Mouse (Mus musculus) forebrain, embryonic 13.5 days (tissue): ENCODE measurements around the gene Lyar. TPM values are rescaled to one million over a fixed set of nuclear protein-coding genes. Genes with fewer than 3 reads are reported as not detected.

ENCODE experiments used
- ATAC-seq: fragments of 200-750 bp; cut with Nextera tagmentation; 2 replicates; pipeline ENCODE4 v1.8.0; 2017
- H3K27ac ChIP-seq: fragments of 300-500 bp; sonication (generic); 2 replicates; pipeline ENCODE4 v1.5.1; 2015; ENCODE audit warnings: inconsistent platforms, mild to moderate bottlenecking, moderate library complexity
- H3K27me3 ChIP-seq: fragments of 300-500 bp; sonication (generic); 2 replicates; pipeline ENCODE4 v1.6.1; 2015; ENCODE audit warnings: mild to moderate bottlenecking, inconsistent platforms
- H3K36me3 ChIP-seq: fragments of 300-500 bp; sonication (generic); 2 replicates; pipeline ENCODE4 v1.6.1; 2015; ENCODE audit warnings: mild to moderate bottlenecking, inconsistent platforms; ENCODE audit not compliant: poor library complexity, severe bottlenecking
- H3K4me1 ChIP-seq: fragments of 300-500 bp; sonication (generic); 2 replicates; pipeline ENCODE4 v1.6.1; 2015; ENCODE audit warnings: inconsistent platforms
- H3K4me2 ChIP-seq: fragments of 300-500 bp; sonication (generic); 2 replicates; pipeline ENCODE4 v1.6.1; 2015; ENCODE audit warnings: inconsistent platforms, mild to moderate bottlenecking, moderate library complexity
- H3K4me3 ChIP-seq: fragments of 300-500 bp; sonication (generic); 2 replicates; pipeline ENCODE4 v1.5.1; 2015; ENCODE audit warnings: mild to moderate bottlenecking, inconsistent platforms
- H3K9ac ChIP-seq: fragments of 300-500 bp; sonication (generic); 2 replicates; pipeline ENCODE4 v1.6.1; 2015; ENCODE audit warnings: mild to moderate bottlenecking, inconsistent platforms
- H3K9me3 ChIP-seq: fragments of 300-500 bp; sonication (generic); replicated peaks from 2 replicates; pipeline ENCODE4 v1.6.1; 2016; ENCODE audit warnings: inconsistent platforms
- WGBS: fragments of 180-500 bp; shearing (Covaris S2); methylation state at CpG from one replicate; pipeline ENCODE4 v1.1.7; 2015; 5-methylcytosine and 5-hydroxymethylcytosine counted together
- polyA plus RNA-seq: library from polyadenylated mRNA; unstranded; fragments of >200 nt; fragmentation: Nextera tagmentation; extraction: Ambion mirVana; gene quantifications from 2 replicates; pipeline ENCODE4 v1.2.1, GENCODE M21; 2015

The Lyar gene
- polyA plus RNA-seq = 93.5 and 96.4 TPM in 2 replicates

GRCm38 (mm10) chr5:38220328-38220912 lies at the start of gene Lyar, which contains the start of gene Zbtb49:
Lyar (plus strand) TSS chr5:38220470.
Zbtb49 (minus strand) TSS chr5:38220457.
- peaks cover 28% of the 10 kb centered on the region for H3K4me1 ChIP-seq
- peak within 1 kb of the TSS; percentile 92 for H3K4me2 ChIP-seq
- no peaks in the 10 kb centered on the region for H3K27me3 ChIP-seq
- peak; percentile 94 for ATAC-seq
- H3K27ac ChIP-seq = peak within 1 kb of the TSS; percentile 70
- peaks cover 33% of the 10 kb centered on the region for H3K36me3 ChIP-seq
- WGBS = under 1% methylated on average over 54 of the region's 55 CpGs
- peak within 1 kb of the TSS; percentile 90 for H3K9ac ChIP-seq
- H3K9me3 ChIP-seq = no peaks in the 10 kb centered on the region
- peak within 1 kb of the TSS; percentile 93 for H3K4me3 ChIP-seq

- Histone ChIP-seq H3K9ac (no peak overlapping the region), H3K27me3 (no peaks in the 10 kb centered on the region; the same call in 1 of the 2 replicates), H3K27ac (no peak overlapping the region), H3K4me1 (no peaks in the 10 kb centered on the region), H3K9me3 (no peaks in the 10 kb centered on the region; the same call in 1 of the 2 replicates), H3K36me3 (no peaks in the 10 kb centered on the region), H3K4me3 (no peak overlapping the region), H3K4me2 (no peak overlapping the region)
- WGBS = 66% methylated on average over 5 of the region's 5 CpGs
- ATAC-seq = no peak
Measured at GRCm38 (mm10) chr5:38173766-38174165, 46.5 kb upstream of the Lyar start.

- H3K9me3 ChIP-seq = no peaks in the 10 kb centered on the region; the same call in 1 of the 2 replicates
- no peak overlapping the region for H3K4me3 ChIP-seq
- no peak overlapping the region for H3K4me2 ChIP-seq
- H3K27ac ChIP-seq = no peak overlapping the region
- ATAC-seq = no peak
- no peak overlapping the region for H3K9ac ChIP-seq
- 86% methylated on average over 16 of the region's 16 CpGs for WGBS
- H3K4me1 ChIP-seq = no peaks in the 10 kb centered on the region
- H3K36me3 ChIP-seq = no peaks in the 10 kb centered on the region
- no peaks in the 10 kb centered on the region; the same call in 1 of the 2 replicates for H3K27me3 ChIP-seq
Measured at GRCm38 (mm10) chr5:38174256-38174912, 45.9 kb upstream of the Lyar start.

- Histone ChIP-seq H3K27me3 (no peaks in the 10 kb centered on the region), H3K4me2 (no peak overlapping the region), H3K4me1 (no peaks in the 10 kb centered on the region), H3K9me3 (no peaks in the 10 kb centered on the region; the same call in 1 of the 2 replicates), H3K36me3 (no peaks in the 10 kb centered on the region), H3K27ac (no peak overlapping the region), H3K4me3 (no peak overlapping the region), H3K9ac (no peak overlapping the region)
- ATAC-seq = no peak
- WGBS = 86% methylated on average over 6 of the region's 6 CpGs
Measured at GRCm38 (mm10) chr5:38184688-38185285, 35.5 kb upstream of the Lyar start.

GRCm38 (mm10) chr5:38187006-38187405 lies 33.3 kb upstream of the Lyar start:
- 91% methylated on average over 2 of the region's 2 CpGs for WGBS
- ATAC-seq = no peak
- no peak overlapping the region for H3K4me2 ChIP-seq
- no peak overlapping the region for H3K4me3 ChIP-seq
- no peaks in the 10 kb centered on the region for H3K4me1 ChIP-seq
- H3K9me3 ChIP-seq = no peaks in the 10 kb centered on the region; the same call in 1 of the 2 replicates
- H3K27ac ChIP-seq = no peak overlapping the region
- H3K36me3 ChIP-seq = no peaks in the 10 kb centered on the region
- no peak overlapping the region for H3K9ac ChIP-seq
- no peaks in the 10 kb centered on the region for H3K27me3 ChIP-seq

- WGBS = 93% methylated on average over 3 of the region's 3 CpGs
- Histone ChIP-seq H3K4me2 (no peak overlapping the region), H3K9me3 (no peaks in the 10 kb centered on the region; the same call in 1 of the 2 replicates), H3K27ac (no peak overlapping the region), H3K9ac (no peak overlapping the region), H3K36me3 (no peaks in the 10 kb centered on the region), H3K4me3 (no peak overlapping the region), H3K27me3 (no peaks in the 10 kb centered on the region), H3K4me1 (peaks cover 7% of the 10 kb centered on the region)
- ATAC-seq = no peak
Measured at GRCm38 (mm10) chr5:38190907-38191306, 29.4 kb upstream of the Lyar start.

GRCm38 (mm10) chr5:38194946-38195345 lies 25.3 kb upstream of the Lyar start:
- no peak overlapping the region for H3K27ac ChIP-seq
- peaks cover 7% of the 10 kb centered on the region for H3K4me1 ChIP-seq
- H3K36me3 ChIP-seq = peaks cover 13% of the 10 kb centered on the region
- H3K9ac ChIP-seq = no peak overlapping the region
- H3K27me3 ChIP-seq = peaks cover 3% of the 10 kb centered on the region; the same call in 1 of the 2 replicates
- H3K4me3 ChIP-seq = no peak overlapping the region
- no peak overlapping the region for H3K4me2 ChIP-seq
- H3K9me3 ChIP-seq = no peaks in the 10 kb centered on the region
- 0% methylated on average over 2 of the region's 2 CpGs for WGBS
- ATAC-seq = no peak; the same call in 1 of the 2 replicates

GRCm38 (mm10) chr5:38195941-38196340 lies 24.3 kb upstream of the Lyar start:
- peaks cover 21% of the 10 kb centered on the region for H3K36me3 ChIP-seq
- no peak for ATAC-seq
- H3K27me3 ChIP-seq = peaks cover 3% of the 10 kb centered on the region; the same call in 1 of the 2 replicates
- H3K4me1 ChIP-seq = peaks cover 7% of the 10 kb centered on the region
- H3K27ac ChIP-seq = no peak overlapping the region
- no peak overlapping the region for H3K4me2 ChIP-seq
- no peak overlapping the region for H3K9ac ChIP-seq
- no peak overlapping the region for H3K4me3 ChIP-seq
- no peaks in the 10 kb centered on the region for H3K9me3 ChIP-seq

GRCm38 (mm10) chr5:38196821-38197481 lies 23.3 kb upstream of the Lyar start:
- Histone ChIP-seq H3K9ac (no peak overlapping the region), H3K9me3 (no peaks in the 10 kb centered on the region), H3K27me3 (peaks cover 3% of the 10 kb centered on the region; the same call in 1 of the 2 replicates), H3K36me3 (peaks cover 31% of the 10 kb centered on the region), H3K4me3 (no peak overlapping the region), H3K4me2 (no peak overlapping the region), H3K27ac (no peak overlapping the region), H3K4me1 (peaks cover 7% of the 10 kb centered on the region)
- peak; percentile 25; the same call in 1 of the 2 replicates for ATAC-seq
- WGBS = 74% methylated on average over 5 of the region's 5 CpGs

GRCm38 (mm10) chr5:38197482-38197823 lies 22.8 kb upstream of the Lyar start:
- peaks cover 36% of the 10 kb centered on the region for H3K36me3 ChIP-seq
- no peak overlapping the region for H3K4me3 ChIP-seq
- no peak overlapping the region for H3K27ac ChIP-seq
- peaks cover 3% of the 10 kb centered on the region; the same call in 1 of the 2 replicates for H3K27me3 ChIP-seq
- WGBS = 16% methylated on average over 7 of the region's 7 CpGs
- no peak overlapping the region for H3K9ac ChIP-seq
- no peak overlapping the region for H3K4me2 ChIP-seq
- H3K4me1 ChIP-seq = peaks cover 7% of the 10 kb centered on the region
- no peaks in the 10 kb centered on the region for H3K9me3 ChIP-seq
- ATAC-seq = peak; percentile 83

GRCm38 (mm10) chr5:38199686-38200085 lies 20.6 kb upstream of the Lyar start:
- Histone ChIP-seq H3K9me3 (no peaks in the 10 kb centered on the region), H3K36me3 (peaks cover 58% of the 10 kb centered on the region), H3K4me1 (peaks cover 7% of the 10 kb centered on the region), H3K27ac (no peak overlapping the region), H3K4me3 (no peak overlapping the region), H3K4me2 (no peak overlapping the region), H3K9ac (no peak overlapping the region), H3K27me3 (peaks cover 3% of the 10 kb centered on the region; the same call in 1 of the 2 replicates)
- no peak for ATAC-seq
- 97% methylated on average over 2 of the region's 2 CpGs for WGBS

- no peaks in the 10 kb centered on the region for H3K27me3 ChIP-seq
- WGBS = 86% methylated on average over 7 of the region's 7 CpGs
- no peak for ATAC-seq
- no peaks in the 10 kb centered on the region for H3K9me3 ChIP-seq
- no peak overlapping the region for H3K9ac ChIP-seq
- H3K27ac ChIP-seq = no peak overlapping the region
- H3K4me2 ChIP-seq = no peak overlapping the region
- H3K4me3 ChIP-seq = no peak overlapping the region
- H3K36me3 ChIP-seq = peaks cover 82% of the 10 kb centered on the region
- peaks cover 8% of the 10 kb centered on the region; the same call in 1 of the 2 replicates for H3K4me1 ChIP-seq
Measured at GRCm38 (mm10) chr5:38205303-38205726, 15.0 kb upstream of the Lyar start.
